Mouse (Mus musculus) yolk sac, embryonic 10.5 days (tissue): ENCODE results near the gene Olfr1342.

Experiments used
- DNase-seq: peaks from one replicate; pipeline ENCODE4 v3.0.0-alpha.2; 2017; ENCODE audit warnings: low spot score

Olfr1342 gene

DNA sequence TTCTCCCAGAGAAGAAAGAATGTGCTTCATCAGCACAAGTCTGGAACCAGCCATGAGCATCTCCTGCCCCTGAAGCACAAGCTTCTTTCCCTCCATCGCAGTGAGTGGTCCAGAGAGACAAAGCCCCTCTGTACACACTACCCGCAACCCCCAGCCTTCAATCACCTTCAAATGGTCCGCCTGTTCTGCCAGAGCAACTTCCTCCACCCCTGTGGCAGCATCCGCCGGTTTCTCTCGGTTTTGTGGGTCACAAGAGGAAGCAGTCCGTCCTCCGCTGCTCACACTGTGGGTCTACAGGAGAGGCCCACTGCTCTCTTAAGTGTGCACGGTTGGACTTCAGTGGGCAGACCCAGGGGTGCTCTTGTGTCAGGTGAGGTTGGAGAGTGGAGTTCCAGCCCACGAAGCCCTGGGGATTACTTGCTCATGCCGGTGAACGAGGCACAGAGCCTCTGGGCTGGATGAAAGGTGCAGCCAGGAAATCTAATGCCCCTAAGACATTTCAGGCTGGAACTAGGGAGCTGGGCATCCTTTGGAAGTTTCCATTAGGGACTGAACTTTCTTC is at the start of gene Olfr1342:
Olfr1342 (minus strand) TSS at position 345 of the 562 bp plus-strand sequence.
- no peak for DNase-seq

DNA sequence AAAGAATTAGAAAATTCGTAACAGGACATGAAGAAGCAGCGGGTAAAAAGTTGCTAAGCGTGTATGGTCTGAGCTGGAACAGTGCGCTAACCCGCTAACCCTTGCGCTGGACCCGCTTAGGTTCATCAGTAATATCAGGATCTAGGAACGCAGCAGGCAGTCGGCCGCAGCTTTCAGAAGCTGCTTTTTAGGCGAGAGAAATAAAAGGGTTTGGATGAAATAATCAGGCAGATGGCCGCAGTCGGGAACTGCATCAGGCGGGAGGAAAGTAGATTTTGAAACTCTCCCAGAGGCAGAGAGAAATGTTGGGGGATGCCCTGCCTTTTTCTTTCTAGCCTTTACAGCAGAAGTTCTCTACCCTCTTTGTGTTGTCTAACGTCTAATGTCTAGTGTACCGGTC is 49.3 kb upstream of the Olfr1342 start:
- peak; percentile 6 for DNase-seq

DNA sequence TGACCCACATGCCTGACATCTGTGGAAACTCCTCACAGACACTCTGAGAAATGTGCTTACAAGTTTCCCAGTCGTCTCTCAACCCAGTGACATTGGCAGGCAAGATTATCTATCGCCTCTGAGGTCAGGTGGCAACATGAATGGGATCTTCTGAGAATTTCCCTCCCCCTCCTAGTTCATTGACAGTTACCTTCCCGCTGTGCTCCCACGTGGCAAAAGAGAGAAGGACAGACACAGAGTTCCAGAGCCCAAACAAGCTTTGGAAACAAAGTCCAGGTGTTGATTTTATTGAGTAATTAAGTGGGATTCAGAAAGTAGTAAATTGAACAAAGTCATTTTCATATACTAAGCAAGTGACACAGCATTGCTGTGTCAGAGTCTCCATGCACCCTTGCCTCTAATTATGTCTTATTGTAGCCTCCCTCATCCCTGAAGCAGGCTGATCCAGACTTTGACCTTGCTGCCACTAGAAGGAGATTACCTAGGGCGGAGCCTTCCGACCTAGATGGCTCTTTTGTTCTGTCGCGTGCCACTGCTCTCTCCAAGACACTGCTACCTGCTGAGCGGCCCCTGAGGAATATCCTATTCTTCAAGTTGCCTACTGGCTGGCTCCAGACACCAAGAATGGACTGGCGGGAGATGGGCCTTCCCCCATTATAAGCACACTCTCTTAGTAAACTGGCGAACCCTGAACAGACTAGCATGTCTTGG is 48.6 kb upstream of the Olfr1342 start:
- DNase-seq: peak; percentile 35

DNA sequence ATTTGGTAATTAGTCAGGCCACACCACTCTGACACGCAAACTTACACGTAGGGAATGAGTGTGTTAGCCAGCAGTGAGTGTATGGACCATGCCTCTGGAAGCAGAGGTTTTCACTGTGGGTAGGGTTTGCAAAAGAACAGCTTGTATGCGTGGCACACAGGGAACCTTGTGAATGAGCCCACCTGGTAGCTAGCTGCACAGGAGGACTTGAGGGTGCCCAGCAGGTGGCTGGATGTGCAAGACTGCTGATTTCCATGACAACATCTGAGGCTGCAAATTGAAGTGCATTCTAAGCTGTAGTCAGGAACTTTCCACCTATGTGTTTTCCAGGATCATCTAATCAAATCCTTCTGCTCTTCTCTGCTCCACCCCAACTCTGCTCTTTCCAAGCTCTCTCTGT is 47.0 kb upstream of the Olfr1342 start:
- no peak for DNase-seq

DNA sequence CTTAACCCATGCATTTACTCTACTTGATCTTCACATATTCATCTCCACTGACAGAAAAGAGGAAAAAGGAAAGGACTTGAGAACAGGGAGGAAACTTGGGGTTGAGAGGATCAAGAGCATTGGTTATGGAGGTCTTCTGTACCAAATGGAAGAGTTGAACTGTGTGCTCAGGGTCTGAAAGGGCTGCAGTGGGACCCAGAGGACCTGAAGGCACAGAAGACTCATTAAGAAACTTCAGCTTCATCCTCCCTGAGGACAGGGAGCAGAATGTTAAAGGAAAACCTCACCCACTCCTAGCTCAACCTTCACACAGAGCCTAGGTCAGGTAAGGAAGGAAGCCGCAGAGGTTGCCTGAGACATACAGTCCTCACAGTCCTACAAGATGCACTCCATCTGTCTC is 39.3 kb upstream of the Olfr1342 start, which contains the start of gene Olfr1339:
Olfr1339 (plus strand) TSS at position 301 of the 400 bp plus-strand sequence.
- DNase-seq: no peak

DNA sequence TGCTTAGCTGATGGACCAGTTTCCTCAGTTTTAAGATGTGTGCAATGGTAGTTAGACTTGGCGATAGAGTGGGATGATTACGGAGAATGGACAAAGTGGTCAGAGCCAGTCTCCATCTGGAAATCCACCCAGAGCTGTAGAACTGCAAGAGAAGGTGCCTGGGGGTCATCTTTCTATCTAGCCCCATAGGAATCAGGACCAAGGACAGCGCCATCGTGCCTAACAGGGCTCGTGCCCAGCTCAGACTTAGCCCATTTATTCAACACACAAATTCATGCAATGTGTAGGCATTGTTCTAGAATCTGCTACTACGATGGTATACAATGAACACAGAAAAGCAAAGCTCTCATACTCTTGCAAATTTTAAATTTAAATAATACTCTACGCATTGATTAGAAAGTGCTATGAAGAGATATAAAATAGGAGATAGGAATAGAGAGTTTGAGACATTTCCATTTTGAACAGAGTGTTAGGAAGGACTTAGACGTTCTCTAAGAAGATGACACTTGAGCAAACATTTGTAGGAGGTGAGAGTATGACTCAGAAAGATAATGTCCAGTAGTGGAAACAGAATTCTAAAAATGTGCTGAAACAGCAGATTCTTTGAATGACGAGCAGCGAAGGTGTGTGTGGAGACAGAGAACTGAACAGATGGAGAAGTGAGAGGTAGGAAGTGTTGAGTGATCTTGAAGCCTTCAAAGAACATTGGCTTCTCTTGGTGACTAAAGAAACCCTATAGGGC is 29.4 kb upstream of the Olfr1342 start:
- DNase-seq: peak; percentile 13

DNA sequence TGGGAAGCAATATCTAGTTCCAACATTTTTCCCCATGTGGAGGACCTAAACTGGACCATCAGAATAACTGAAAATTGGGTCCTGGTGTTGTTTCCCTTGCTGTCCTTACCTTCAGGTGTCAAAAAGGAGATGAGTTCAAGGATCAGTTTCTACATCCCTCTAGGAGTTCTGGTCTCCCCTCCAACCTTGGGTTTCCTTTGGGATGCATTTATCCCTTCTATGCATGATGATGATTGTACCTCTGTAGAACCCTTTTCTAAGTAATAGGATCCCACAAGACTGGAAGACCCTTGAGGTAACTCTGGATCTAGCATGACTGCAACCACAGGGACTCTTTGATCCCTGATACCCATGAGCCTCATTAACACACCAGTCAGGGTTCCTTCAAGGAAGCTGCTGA is 27.3 kb upstream of the Olfr1342 start, which contains the start of gene Olfr1340:
Olfr1340 (plus strand) TSS at position 301 of the 400 bp plus-strand sequence.
- DNase-seq: no peak

DNA sequence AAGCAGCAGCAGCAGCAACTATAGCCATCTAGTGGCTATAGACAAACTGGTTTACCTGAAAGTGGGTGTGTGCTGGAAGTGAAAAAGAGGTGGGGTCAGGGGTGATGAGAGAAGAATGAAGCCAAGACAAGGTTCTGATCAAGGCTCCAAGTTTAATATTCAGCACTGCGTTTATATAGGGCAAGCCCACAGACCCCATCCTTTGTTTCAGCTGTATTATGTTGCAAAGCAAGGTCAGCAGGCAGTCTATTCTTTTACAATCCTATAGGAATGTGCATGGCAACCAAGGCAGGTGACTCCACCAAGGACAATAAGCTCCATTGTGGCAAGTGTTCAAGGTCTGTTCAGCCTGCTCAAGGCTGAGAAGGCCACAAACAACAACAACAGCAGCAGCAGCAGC is 19.1 kb upstream of the Olfr1342 start:
- DNase-seq: no peak

DNA sequence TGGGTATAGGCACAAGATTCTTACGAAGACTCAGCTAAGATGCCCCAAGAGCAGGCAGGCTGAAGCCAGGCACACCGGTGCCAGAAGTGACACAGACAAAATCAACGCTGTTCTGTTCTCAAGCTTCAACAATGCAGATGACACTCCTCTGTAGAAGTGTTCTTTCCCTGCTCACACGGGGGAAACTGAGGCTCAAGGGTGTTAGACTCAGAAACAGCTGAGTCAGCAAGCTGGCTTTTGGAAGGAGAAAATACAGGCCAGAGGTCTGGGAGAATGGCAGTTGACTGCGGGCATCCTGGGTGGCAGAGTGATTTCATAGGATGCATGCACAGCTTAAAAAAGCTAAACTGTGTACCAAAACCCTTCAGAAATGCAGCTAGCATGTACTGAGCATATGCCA is 15.5 kb upstream of the Olfr1342 start:
- DNase-seq: no peak

DNA sequence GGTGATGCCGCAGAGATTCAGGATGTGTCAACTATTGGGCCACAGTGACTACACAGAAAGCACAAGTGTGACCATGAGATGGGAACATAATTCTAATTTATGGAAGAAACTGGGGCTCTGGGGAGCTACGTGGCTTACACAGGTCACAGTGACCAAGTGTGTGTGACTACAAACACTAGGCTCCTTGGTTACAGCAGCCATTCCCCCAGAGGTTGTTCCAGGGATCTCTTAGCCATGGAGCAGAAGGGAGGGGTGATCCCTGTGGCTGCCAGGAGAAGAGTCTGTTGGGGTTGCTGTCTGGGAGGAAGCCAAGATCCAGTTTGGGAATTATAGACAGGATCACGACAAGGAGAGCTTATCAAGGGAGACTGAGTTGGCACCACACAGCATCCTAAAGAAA is 10.7 kb upstream of the Olfr1342 start, which contains the start of gene Olfr1341:
Olfr1341 (plus strand) TSS at position 301 of the 400 bp plus-strand sequence.
- no peak for DNase-seq

DNA sequence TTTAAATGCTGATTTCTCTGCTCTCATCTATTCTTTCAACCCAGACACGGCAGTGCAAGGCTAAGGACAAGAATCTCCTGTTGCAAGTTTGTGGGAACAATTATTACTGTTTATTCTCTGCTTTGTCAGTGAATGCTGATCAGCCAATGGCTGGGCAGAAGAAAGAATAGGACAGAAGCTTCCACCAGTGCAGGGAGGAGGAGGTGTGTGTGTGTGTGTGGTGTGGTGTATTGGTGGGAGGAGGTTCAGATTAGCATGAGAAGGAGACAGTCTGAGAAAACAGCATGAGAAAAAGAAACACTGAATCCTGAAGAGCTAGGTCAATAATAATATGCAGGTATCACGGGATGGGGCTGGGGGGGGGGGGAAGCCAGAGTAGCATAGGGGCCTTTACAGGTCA is 1.3 kb upstream of the Olfr1342 start:
- no peak for DNase-seq

DNA sequence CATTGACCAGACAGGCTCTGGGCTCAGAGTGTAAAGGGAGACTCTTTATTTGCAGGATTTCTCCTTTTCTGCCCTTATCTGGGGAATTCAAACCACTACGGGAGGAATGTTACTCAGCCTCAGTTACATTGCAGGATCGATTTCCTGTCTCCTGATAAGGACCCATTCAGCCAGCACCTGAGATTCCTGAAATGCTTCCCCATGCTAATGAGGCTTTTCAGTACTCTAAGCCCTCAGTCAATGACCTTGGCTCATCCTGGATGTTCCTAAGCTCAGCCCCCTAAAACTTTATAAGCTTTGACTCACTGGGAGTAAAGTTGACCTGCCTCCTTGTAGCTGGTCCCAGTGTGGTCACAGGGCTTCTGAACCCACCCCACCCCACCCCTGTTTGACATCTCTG is 5.5 kb downstream of the Olfr1342 start:
- peak; percentile 39 for DNase-seq

DNA sequence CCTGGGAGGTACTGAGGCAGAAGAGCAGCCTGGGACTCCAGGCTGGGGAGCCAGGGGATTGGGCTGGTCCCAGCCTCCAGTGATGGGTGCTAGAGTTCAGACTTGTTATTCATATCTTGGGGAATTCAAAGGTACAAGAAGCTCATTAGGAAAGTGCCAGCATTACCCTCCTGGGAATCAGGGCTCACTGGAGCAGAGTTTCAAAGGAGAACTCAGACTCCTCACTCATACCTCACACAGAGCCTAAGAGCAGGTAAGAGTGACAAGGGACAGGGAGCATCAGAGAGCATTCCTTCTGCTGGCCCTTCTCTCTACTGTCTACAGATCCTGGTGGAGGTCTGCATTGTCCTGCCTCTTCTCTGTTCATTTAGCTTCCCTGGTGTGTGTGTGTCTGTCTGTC is 33.9 kb downstream of the Olfr1342 start, which contains the start of gene Olfr62:
Olfr62 (plus strand) TSS at position 301 of the 400 bp plus-strand sequence.
- no peak for DNase-seq

DNA sequence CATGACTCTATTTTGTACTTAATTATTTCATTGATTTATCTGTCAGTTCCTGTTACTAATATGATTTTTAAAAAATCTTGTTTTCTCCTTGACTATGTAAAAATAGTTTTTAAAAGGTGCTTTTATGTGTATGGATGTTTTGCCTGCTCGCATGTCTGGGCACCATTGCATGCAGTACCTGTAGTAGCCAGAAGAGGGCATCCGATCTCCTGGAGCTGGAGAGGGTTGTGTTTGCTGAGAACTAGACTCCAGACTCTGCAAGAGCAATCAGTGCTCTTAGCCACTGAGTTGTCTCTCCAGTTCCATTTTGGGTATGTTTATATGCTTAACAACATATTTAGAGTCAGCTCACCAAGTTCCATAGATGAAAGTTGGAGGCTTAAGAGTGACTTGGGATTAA is 47.3 kb downstream of the Olfr1342 start:
- DNase-seq: peak; percentile 36

DNA sequence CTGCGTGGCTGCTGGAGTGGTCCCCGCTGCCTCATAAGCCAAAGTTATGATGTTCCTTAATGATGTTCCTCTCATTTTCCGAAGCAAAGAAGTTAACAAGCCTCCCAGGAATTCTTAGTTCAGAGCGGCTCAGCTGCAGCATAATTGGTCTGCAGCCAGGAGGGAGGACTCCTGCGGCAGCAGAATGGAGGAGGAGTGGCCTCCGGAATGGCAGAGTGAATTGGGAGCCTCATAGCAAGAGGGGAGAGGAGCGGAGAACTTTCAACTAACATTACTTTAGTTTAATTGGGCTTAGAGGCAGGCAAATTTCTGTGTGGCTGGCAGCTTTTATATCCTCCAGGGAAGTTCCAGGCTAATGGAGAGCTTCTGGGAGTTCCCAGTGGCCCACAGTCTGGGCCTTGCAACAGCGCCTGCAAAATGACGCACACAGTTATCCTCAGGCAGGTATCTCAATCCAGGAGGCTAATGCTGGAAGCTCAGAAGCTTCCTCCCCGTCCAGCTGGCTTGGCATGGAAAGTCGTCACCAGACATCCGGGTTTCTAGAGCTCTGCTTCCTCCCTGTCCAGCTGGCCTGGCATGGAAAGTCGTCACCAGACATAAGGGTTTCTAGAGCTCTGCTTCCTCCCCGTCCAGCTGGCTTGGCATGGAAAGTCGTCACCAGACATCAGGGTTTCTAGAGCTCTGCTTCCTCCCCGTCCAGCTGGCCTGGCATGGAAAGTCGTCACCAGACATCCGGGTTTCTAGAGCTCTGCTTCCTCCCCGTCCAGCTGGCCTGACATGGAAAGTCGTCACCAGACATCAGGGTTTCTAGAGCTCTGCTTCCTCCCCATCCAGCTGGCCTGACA is 50.0 kb downstream of the Olfr1342 start:
- no peak for DNase-seq
